Mouse (Mus musculus): Measurements from ENCODE around the gene Rbp1. TPM values are rescaled to one million over a fixed set of nuclear protein-coding genes. Genes with fewer than 3 reads are reported as not detected.

The Rbp1 gene
- total RNA-seq, 1 experiment: 11.5 TPM

GRCm38 (mm10) chr9:98418346-98418745, 4.4 kb upstream of the Rbp1 start:
- DNase-seq (ENCODE audit: low read depth, low spot score): no peak
- Histone ChIP-seq H3K9me3 (ENCODE audit: control insufficient read depth, insufficient read depth, low read depth, low read length) (no peaks in the 10 kb centered on the region), H3K4me3 (ENCODE audit: insufficient read depth in 1 of 2, low read depth in 1 of 2, low read length in 2 of 2, poor library complexity in 1 of 2, severe bottlenecking in 1 of 2) (no peak overlapping the region), H3K36me3 (ENCODE audit: control insufficient read depth, insufficient read depth, low read length, poor library complexity, severe bottlenecking) (no peaks in the 10 kb centered on the region), H3K27ac (ENCODE audit: insufficient read depth, low read depth, low read length, poor library complexity, severe bottlenecking) (no peak overlapping the region), H3K9ac (ENCODE audit: insufficient read depth, low read depth, low read length, poor library complexity, severe bottlenecking) (no peak overlapping the region), H3K4me1 (ENCODE audit: control insufficient read depth in 2 of 2, insufficient read depth in 2 of 2, low read length in 2 of 2, poor library complexity in 1 of 2) (no peaks in the 10 kb centered on the region)
- in situ Hi-C loops (cut with MboI; ENCODE audit: low sequenced_read_pairs in 2 of 2, unreplicated experiment in 2 of 2): no loop called here
- no peak for TF ChIP-seq ZC3H11A (IDR thresholded peaks at IDR 0.05; ENCODE audit: borderline replicate concordance, low read depth, low read length)
- no peak for TF ChIP-seq HCFC1 (IDR thresholded peaks at IDR 0.05; ENCODE audit: borderline replicate concordance, insufficient read depth, low read length)
- no peak for TF ChIP-seq CHD2 (IDR thresholded peaks at IDR 0.05; ENCODE audit: low read depth, low read length)
- TF ChIP-seq MAFK (IDR thresholded peaks at IDR 0.05; ENCODE audit: insufficient read depth, low read depth, low read length): no peak
- no peak for TF ChIP-seq ZNF384 (IDR thresholded peaks at IDR 0.05; ENCODE audit: low read depth, low read length)

- H3K4me3 ChIP-seq (ENCODE audit: insufficient read depth in 1 of 2, low read depth in 1 of 2, low read length in 2 of 2, poor library complexity in 1 of 2, severe bottlenecking in 1 of 2): no peak overlapping the region
- no peak overlapping the region for H3K27ac ChIP-seq (ENCODE audit: insufficient read depth, low read depth, low read length, poor library complexity, severe bottlenecking)
- in situ Hi-C loops (cut with MboI; ENCODE audit: low sequenced_read_pairs in 2 of 2, unreplicated experiment in 2 of 2): loop anchor here in 1 of 2 experiments (10.0 kb wide), 1 partner anchor 114 kb away; no protein-coding TSS in a partner anchor
- peaks cover 1 to 6% of the 10 kb centered on the region in 2 experiments; a peak in 2 of 4 replicates for H3K4me1 ChIP-seq (ENCODE audit: control insufficient read depth in 2 of 2, insufficient read depth in 2 of 2, low read length in 2 of 2, poor library complexity in 1 of 2)
- TF ChIP-seq MAFK (IDR thresholded peaks at IDR 0.05; ENCODE audit: insufficient read depth, low read depth, low read length) (no peak), ZNF384 (IDR thresholded peaks at IDR 0.05; ENCODE audit: low read depth, low read length) (no peak), ZC3H11A (IDR thresholded peaks at IDR 0.05; ENCODE audit: borderline replicate concordance, low read depth, low read length) (no peak), CHD2 (IDR thresholded peaks at IDR 0.05; ENCODE audit: low read depth, low read length) (no peak), HCFC1 (IDR thresholded peaks at IDR 0.05; ENCODE audit: borderline replicate concordance, insufficient read depth, low read length) (no peak)
- no peak overlapping the region for H3K9ac ChIP-seq (ENCODE audit: insufficient read depth, low read depth, low read length, poor library complexity, severe bottlenecking)
- no peaks in the 10 kb centered on the region for H3K36me3 ChIP-seq (ENCODE audit: control insufficient read depth, insufficient read depth, low read length, poor library complexity, severe bottlenecking)
- H3K9me3 ChIP-seq (ENCODE audit: control insufficient read depth, insufficient read depth, low read depth, low read length): no peaks in the 10 kb centered on the region
- no peak for DNase-seq (ENCODE audit: low read depth, low spot score)
Observed at GRCm38 (mm10) chr9:98420666-98421065, 2.1 kb upstream of the Rbp1 start.

GRCm38 (mm10) chr9:98421903-98422302, 858 bp upstream of the Rbp1 start:
- in situ Hi-C loops (cut with MboI; ENCODE audit: low sequenced_read_pairs in 2 of 2, unreplicated experiment in 2 of 2): loop anchor here in 1 of 2 experiments (10.0 kb wide), 1 partner anchor 113 kb away; no protein-coding TSS in a partner anchor

GRCm38 (mm10) chr9:98423691-98424090, 930 bp downstream of the Rbp1 start:
- DNase-seq (ENCODE audit: low read depth, low spot score): no peak
- Histone ChIP-seq H3K9ac (ENCODE audit: insufficient read depth, low read depth, low read length, poor library complexity, severe bottlenecking) (no peak overlapping the region), H3K27ac (ENCODE audit: insufficient read depth, low read depth, low read length, poor library complexity, severe bottlenecking) (no peak overlapping the region), H3K36me3 (ENCODE audit: control insufficient read depth, insufficient read depth, low read length, poor library complexity, severe bottlenecking) (no peaks in the 10 kb centered on the region), H3K9me3 (ENCODE audit: control insufficient read depth, insufficient read depth, low read depth, low read length) (no peaks in the 10 kb centered on the region), H3K4me3 (ENCODE audit: insufficient read depth in 1 of 2, low read depth in 1 of 2, low read length in 2 of 2, poor library complexity in 1 of 2, severe bottlenecking in 1 of 2) (no peak overlapping the region), H3K4me1 (ENCODE audit: control insufficient read depth in 2 of 2, insufficient read depth in 2 of 2, low read length in 2 of 2, poor library complexity in 1 of 2) (peaks cover 1 to 14% of the 10 kb centered on the region in 2 experiments; a peak in 2 of 4 replicates)
- in situ Hi-C loops (cut with MboI; ENCODE audit: low sequenced_read_pairs in 2 of 2, unreplicated experiment in 2 of 2): loop anchor here in 1 of 2 experiments (10.0 kb wide), 1 partner anchor 111 kb away; no protein-coding TSS in a partner anchor
- TF ChIP-seq ZC3H11A (IDR thresholded peaks at IDR 0.05; ENCODE audit: borderline replicate concordance, low read depth, low read length): no peak
- no peak for TF ChIP-seq HCFC1 (IDR thresholded peaks at IDR 0.05; ENCODE audit: borderline replicate concordance, insufficient read depth, low read length)

More at GRCm38 (mm10) chr9:98421903-98422302, 858 bp upstream of the Rbp1 start:
- Histone ChIP-seq H3K27ac (ENCODE audit: insufficient read depth, low read depth, low read length, poor library complexity, severe bottlenecking) (no peak overlapping the region), H3K4me3 (ENCODE audit: insufficient read depth in 1 of 2, low read depth in 1 of 2, low read length in 2 of 2, poor library complexity in 1 of 2, severe bottlenecking in 1 of 2) (no peak overlapping the region), H3K9ac (ENCODE audit: insufficient read depth, low read depth, low read length, poor library complexity, severe bottlenecking) (no peak overlapping the region), H3K9me3 (ENCODE audit: control insufficient read depth, insufficient read depth, low read depth, low read length) (no peaks in the 10 kb centered on the region), H3K4me1 (ENCODE audit: control insufficient read depth in 2 of 2, insufficient read depth in 2 of 2, low read length in 2 of 2, poor library complexity in 1 of 2) (peaks cover 1 to 10% of the 10 kb centered on the region in 2 experiments; a peak in 2 of 4 replicates), H3K36me3 (ENCODE audit: control insufficient read depth, insufficient read depth, low read length, poor library complexity, severe bottlenecking) (no peaks in the 10 kb centered on the region)
- no peak for DNase-seq (ENCODE audit: low read depth, low spot score)
- no peak for TF ChIP-seq ZNF384 (IDR thresholded peaks at IDR 0.05; ENCODE audit: low read depth, low read length)
- no peak for TF ChIP-seq MAFK (IDR thresholded peaks at IDR 0.05; ENCODE audit: insufficient read depth, low read depth, low read length)
- TF ChIP-seq HCFC1 (IDR thresholded peaks at IDR 0.05; ENCODE audit: borderline replicate concordance, insufficient read depth, low read length): no peak
- TF ChIP-seq ZC3H11A (IDR thresholded peaks at IDR 0.05; ENCODE audit: borderline replicate concordance, low read depth, low read length): no peak
- no peak for TF ChIP-seq CHD2 (IDR thresholded peaks at IDR 0.05; ENCODE audit: low read depth, low read length)
